Mouse (Mus musculus) regulatory T cell (primary cell): ENCODE results near the gene Cgnl1.

Experiments
- in situ Hi-C: fragments of 300-600 bp; cut with MboI, MseI; formaldehyde crosslinking; loops from one replicate; pipeline ENCODE4 v1.15.1; 2025; ENCODE audit warnings: high pct_unique_total_duplicates

Gene Cgnl1

DNA sequence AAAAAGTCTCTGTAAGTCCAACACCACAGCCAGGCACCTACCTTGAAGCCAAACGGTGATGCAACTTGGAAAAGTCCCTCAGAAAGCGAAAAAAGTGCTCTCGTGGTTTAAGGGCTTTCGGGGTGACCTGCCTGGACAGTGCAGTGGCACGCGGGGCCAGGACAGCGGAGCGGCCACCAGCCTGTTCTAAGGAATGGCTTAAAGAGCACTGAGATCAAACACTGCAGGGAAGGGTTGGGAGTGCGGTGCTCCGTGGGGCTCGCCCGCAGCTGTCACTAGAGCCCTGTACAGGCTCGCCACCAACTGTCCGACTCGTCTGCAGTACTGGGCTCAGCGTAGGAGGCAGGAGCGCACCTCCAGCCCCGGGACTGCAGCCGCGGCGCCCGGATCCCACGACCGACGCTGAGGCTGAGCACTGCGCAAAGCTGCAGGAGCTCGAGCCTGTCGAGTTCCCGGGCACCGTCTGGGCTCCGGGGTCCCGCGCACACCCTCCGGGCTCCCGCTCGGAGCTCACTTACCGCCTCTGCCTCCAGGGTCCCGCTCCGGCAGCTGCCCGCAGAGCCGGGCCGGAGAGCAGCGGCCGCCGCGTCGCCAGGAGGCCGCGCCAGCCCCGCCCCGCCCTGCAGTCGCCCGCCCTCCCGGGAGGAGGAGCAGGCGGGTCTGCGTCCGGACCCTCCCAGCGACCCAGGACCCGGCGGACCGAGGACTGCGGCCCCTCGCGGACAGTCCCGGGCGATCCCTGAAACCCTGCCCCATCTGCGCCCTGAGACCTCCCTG is at the start of gene Cgnl1:
Gene Cgnl1, minus strand, starts transcription at position 612 of the 777 bp plus-strand sequence.
- in situ Hi-C loops = loop anchor here (5.0 kb wide), 1 partner anchor 129 kb away; no protein-coding TSS in a partner anchor

DNA sequence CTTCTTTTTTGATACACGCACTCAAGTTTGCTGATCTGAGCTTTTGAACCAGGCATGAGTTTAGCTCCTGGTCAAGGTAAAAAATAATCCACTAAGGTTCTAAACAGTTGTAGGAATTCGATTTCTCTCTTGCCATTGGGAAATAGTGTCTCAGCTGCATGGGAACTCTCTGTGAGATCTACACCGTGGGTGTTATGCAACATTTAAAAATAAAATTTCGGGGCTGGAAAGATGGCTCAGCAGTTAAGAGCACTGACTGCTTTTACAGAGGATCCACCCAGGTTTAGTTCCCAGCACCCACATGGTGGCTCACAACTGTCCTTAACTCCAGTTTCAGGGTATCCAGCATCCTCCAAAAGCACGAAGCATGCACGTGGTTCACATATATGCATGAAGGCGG is 47.1 kb upstream of the Cgnl1 start:
- in situ Hi-C loops = loop anchor here (25.0 kb wide), 1 partner anchor 1194 kb away; no protein-coding TSS in a partner anchor

DNA sequence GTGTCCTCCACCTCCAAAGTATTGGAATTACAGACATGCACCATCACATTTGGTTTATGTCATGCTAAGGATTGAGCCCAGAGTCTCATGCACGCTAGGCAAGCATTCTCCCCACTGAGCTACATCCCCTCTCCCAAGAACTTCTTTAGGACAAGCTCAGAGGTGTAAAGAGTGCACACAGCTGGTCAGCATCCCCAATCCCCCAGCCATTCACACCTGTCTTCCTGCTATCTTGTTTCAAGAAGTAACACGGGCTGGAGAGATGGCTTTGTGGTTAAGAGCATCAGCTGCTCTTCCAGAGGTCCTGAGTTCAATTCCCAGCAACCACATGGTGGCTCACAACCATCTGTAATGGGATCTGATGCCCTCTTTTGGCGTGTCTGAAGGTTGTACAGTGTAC is 44.7 kb upstream of the Cgnl1 start:
- in situ Hi-C loops = loop anchor here (25.0 kb wide), 1 partner anchor 1196 kb away; no protein-coding TSS in a partner anchor

DNA sequence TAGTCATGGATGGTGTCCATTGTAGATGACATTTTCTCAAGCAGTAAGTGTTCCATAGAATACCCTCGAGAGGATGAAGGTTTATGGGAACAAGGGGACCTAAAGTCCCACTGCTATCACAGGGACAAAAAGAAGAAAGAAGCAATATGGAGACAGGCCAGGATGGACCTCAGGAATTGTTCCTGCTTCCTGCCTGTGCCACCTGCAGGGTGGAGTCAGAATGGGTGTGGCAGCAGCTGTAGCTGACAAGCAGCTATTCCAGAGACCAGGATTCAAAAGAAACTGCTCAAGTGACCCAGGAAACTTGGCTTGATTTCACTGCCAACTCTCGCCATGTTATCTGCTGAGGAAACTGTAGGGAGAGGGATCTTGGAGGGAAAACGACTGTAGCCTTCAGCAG is 42.2 kb upstream of the Cgnl1 start:
- in situ Hi-C loops = loop anchor here (5.0 to 25.0 kb wide), 2 partner anchors 166 to 1199 kb away; no protein-coding TSS in a partner anchor

DNA sequence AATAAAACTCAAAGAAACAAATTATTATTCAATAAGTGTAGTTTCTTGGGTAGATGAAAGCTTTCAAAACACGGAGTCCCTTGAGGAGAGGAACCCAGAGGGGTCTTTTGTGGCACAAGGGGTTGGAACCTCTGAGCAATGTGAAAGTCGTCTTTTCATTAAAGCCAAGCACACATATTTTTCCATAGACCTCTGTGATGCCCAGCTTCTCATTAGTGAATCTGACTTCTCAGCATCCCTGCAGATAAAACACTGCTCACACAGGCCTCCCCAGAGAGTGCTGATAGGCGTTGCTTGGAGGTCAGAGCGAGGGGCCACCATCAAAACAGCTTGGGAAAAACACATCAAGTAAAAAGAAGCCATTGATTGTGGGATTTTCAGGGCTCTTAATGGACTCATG is 41.5 kb upstream of the Cgnl1 start:
- in situ Hi-C loops = loop anchor here (5.0 to 25.0 kb wide), 2 partner anchors 166 to 1199 kb away; no protein-coding TSS in a partner anchor

DNA sequence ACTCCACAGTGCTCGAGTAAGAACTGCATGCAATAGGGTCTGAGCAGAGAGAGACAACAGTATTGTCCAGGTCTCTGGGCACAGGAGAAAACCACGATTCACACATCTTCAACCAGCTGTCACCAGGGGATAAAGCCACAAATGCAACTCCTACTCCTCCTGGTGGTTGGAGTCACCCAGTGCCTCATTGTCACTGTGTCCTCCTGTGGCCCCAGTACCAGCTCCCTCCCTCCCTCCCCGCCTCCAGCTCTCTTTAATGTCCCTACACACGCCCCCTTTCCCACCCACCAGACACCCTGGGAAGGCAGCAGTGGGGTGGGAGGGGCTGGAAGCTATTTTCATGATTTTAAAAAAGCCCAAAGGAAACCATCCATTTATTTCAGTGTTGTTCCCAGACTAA is 41.0 kb upstream of the Cgnl1 start:
- in situ Hi-C loops = loop anchor here (5.0 to 25.0 kb wide), 2 partner anchors 165 to 1200 kb away; no protein-coding TSS in a partner anchor

DNA sequence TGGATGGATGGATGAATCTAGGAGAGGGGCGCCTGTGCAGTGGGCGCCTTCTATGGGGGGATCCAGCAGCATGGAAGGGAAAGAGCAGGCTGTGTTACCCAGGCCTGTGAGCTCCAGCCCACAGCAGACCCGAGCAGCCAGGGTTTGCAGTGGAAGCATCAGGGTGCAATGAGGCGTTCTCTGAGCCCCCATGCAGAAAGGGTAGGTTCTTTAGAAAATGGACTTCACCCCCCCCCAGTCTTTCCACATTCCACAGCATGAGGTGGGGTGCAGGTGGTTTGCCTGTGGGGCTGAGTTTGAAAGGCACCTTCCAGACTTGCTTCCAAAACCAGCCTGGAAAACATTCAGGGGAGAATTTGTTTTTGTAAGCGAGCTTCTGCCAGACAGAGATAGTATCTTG is 40.0 kb upstream of the Cgnl1 start:
- in situ Hi-C loops = loop anchor here (5.0 to 25.0 kb wide), 2 partner anchors 164 to 1201 kb away; no protein-coding TSS in a partner anchor

DNA sequence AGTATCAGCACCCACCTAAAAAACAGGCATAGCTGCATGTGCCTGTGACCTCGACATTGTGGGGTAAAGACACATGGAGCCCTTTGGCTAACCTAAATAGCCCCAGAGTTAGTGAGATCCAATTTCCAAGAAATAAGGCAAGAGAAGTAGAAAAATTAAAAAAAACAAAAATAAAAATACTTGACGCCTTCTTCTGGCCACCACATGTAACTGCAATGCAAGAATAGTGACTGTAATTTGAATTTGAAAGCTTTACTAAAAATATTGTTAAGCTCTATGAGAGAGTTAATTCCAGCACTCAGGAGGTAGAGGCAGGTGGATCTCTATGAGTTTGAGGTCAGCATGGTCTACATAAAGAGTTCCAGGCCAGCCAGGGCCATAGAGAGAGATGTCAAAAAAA is 39.3 kb upstream of the Cgnl1 start:
- in situ Hi-C loops = loop anchor here (5.0 to 25.0 kb wide), 2 partner anchors 163 to 1202 kb away; no protein-coding TSS in a partner anchor

DNA sequence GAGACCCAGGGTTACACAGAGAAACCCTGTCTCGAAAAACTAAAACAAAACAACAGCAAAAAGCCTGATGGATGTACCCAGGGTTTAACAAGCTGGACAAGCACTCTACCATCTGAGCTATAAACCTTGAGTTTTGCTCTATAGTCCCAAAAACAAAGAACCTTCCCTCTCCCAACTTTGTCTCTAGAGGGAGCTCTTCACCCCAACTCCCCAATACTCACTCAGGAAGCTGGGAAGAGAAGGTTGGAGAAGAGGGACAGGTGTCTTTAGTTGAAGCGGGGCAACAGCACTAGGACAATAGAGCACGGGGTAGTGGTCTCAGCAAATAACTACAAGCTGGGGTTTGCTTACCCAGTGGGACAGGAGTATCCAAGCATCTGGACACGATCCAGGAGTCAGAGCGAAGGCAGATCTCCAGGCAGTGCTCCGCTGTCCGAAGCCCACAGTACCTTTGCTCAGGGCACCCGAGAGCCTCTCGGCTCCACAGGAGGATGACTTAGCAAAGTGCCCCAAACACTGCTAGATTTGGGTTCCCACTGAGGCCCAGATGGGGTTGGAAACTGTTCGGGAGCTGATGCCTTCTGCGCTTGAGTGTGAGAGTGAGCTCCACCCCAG is 37.3 kb upstream of the Cgnl1 start:
- in situ Hi-C loops = loop anchor here (25.0 kb wide), 1 partner anchor 1204 kb away; no protein-coding TSS in a partner anchor

DNA sequence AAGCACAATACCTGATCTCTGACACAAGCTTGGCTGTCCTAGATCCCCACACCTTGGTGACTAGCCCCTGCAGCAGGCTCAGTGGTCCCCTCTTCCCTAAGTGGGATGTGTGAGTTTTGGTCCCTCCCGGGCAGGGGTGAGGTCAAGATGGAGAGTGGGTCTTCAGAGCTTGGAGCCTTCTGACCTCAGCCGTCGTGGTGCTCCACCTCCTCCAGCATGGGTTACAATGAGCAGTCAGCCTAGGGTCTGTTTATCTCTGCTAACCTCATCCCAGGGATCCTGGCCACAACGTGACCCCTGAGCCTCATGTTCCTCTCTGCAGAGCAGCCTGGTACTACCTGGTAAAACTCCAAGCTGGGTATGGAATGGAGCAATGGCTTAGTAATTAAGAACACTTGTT is 36.4 kb upstream of the Cgnl1 start:
- in situ Hi-C loops = loop anchor here (25.0 kb wide), 1 partner anchor 1204 kb away; no protein-coding TSS in a partner anchor

DNA sequence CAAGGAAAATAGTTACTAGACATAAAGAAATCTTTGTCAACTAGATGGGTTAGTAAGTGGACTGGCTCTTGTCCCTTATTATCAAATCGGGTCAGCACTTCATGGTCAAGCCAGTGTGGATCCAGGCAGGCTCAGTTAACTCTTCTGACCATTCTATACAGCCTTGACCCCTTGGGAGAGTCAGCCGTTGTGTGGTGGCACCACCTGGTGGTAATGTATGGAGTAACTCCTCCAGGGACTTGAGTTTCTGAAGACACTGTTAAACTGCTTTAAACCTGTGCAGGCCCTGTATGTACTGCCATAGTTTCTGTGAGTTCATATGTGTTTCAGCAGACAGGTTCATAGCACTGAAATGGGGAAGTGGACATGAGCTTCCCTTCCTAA is 35.0 kb upstream of the Cgnl1 start:
- in situ Hi-C loops = loop anchor here (25.0 kb wide), 1 partner anchor 1206 kb away; no protein-coding TSS in a partner anchor

DNA sequence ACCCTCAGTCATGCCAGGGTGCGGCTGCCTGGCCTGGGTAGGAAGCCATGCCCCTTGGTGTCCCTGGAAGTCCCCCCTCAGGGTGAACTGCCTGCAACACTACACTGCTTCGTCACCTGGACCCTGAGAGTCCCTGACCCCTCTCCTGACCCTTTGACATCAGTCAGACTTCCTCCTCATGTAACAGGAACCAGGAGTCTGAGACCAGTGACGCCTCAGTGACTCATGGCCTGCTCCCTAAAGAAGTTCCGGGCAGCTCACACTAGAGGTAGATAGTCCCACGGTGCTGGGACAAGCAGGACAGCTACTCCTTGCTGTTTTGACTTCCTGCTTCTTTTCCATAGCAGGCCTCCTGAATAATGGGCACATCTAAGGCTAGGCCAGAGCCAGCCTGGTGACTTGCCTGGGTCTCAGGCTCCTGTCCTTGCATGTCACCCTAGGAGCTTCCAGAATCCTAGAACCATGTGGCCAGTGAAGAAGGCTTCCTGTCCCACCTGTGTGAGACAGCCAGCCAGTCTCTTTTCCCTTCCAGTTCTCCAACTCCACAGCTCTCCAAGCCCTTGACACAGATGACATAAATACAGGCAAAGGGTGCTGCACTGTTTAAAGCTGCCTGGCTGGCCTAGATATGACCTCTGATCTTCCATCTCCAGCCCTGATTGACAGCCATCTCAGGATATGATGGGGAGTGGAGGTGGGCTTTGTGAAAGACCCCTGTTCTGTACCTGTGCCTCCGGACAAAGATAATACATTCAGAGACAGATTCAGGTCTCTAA is 34.4 kb upstream of the Cgnl1 start:
- in situ Hi-C loops = loop anchor here (25.0 kb wide), 1 partner anchor 1206 kb away; no protein-coding TSS in a partner anchor

DNA sequence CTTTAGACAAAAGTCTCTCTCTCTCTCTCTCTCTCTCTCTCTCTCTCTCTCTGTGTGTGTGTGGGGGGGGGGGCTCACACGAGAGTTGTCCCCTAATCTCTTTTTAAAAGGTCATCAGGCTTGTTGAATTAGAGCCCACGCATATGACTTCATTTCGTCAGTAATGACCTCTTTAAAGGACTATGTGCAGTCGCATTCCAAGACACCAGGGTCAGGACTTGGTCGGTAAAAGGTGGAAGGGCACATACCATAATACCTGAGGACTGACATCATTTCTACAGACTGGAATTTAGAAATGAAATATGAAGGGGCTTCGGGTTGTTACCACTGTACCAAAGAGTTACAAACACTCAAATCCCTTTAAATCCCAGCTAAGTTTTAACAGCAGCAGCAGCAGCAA is 32.7 kb upstream of the Cgnl1 start:
- in situ Hi-C loops = loop anchor here (25.0 kb wide), 1 partner anchor 1208 kb away; no protein-coding TSS in a partner anchor

DNA sequence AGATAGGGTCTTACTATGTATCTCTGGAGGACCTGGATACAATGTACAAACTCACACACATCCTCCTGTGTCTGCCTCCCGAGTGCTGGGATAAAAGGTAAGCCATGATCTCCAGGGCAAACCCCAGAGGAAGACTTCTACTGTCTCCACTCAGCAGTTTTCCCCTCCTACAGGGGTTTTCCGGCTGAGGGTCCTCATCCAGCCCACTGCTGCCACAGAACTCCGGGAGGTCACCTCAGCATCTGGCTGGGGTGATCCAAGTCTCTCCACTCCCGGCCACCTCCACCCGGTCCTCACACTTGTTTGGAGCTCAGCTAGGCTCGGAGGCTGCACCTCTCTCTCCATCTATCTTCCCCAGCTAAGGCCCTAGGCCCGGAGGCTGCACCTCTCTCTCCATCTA is 31.9 kb upstream of the Cgnl1 start:
- in situ Hi-C loops = loop anchor here (25.0 kb wide), 1 partner anchor 1209 kb away; no protein-coding TSS in a partner anchor

DNA sequence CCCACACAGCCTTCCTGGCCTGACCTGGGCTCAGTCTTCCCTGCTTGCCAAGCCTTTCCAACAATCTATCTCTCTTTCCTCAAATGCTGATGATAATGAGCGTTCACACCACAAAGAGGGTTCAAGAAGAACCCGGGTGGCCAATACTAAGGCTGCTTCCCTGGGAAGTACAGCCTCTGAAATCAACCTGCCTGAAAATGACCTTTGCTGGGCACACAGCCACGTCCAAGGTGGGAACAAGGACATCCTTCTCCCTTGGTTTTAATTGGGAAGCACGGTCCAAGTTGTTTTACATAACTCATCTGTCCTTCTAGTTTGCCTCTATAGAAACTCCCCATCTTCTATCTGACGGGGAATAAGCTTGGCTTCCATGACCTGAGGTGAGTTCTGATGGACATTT is 28.2 kb upstream of the Cgnl1 start:
- in situ Hi-C loops = no loop called here

DNA sequence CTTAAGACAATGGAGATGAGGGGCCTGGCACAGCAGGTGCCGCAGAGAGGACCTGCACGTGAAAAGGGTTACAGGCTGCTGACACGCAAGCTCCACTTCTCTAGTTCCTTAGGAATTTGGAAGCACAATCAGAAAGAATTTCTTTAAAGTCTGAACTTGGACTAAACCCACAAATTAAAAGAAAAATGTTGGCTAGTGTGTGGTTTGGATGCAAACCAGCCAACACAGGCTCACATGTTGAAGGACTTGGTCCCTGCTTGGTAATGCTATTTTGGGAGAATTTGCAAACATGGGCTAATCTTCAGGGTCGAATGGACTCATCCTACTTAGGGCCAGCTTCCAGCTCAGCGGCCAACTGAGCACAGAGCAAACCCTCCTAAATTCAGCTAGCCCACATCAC is 26.8 kb upstream of the Cgnl1 start:
- in situ Hi-C loops = no loop called here

DNA sequence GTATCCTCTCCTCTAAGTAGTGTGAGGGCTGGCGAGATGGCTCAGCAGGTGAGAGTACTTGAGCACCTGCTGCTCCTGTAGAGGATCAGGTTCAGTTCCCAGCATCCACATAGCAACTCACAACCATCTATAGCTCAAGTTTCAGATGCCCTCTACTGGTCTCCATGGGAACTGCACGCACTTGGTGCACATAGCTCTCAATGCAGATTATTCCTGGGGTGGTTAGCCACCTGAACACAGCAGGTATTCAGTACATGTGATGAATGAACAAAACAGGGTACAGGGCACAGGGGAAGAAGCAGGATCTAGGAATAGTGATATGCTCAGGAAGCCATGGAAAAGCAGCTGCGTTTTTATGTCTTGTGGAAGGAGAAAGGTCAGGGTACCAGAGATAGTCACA is 6.0 kb upstream of the Cgnl1 start:
- in situ Hi-C loops = no loop called here

DNA sequence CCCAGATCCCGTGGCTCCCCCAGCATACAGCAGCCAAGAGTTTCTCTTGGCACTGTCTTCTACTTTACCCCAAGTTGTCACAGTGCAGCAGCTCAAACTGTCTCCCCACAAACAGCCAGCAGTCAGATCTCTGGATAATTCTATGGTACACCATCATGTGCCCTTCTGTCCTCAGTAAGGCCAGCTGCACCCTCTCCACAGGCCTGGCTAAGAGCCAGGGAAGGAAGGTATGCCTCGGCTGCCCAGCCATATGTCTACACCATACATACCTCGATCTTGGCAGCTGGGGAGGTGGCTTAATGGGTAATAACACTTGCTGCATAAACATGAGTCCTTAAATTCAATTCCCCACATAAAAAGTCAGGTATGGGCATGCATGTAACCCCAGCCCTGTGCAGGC is 4.9 kb upstream of the Cgnl1 start:
- in situ Hi-C loops = no loop called here

DNA sequence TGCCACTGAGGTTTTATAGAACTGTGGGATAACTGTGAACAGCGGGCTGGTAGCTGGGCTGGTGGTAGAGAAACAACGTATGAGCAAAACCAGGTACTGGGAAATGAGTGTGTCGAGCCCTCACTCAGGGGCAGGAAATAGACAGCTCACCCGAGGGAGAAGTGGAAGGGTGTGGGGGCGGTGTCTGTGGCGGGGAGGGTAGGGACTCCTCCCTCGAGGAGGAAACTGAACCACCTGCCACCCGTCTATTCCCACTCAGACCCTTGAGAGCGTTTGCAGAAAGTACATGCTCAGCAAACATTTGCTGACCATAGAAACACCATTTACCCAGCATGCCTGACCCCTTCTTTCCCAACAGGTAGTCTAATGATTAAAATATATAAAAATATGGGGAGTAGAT is 2.2 kb upstream of the Cgnl1 start:
- in situ Hi-C loops = loop anchor here (5.0 kb wide), 1 partner anchor 131 kb away; no protein-coding TSS in a partner anchor

DNA sequence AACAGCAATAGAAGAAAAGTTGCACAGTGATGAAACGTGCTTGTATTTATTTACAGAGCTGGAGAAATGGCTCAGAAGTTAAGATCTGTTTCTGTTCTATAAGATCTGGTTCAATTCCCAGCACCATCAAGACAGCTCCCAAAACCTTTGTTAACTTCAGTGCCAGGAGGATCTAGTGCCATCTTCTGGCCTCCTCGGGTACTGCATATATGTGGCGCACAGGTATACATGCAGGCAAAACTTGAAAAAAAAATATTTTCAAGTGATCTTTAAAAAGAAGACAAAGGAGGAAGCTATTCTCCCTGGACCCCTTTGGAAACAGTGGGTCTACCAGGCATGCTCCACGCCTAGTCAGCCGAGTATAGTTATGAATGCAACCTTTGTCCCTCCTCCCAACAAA is 936 bp upstream of the Cgnl1 start:
- in situ Hi-C loops = loop anchor here (5.0 kb wide), 1 partner anchor 130 kb away; no protein-coding TSS in a partner anchor

DNA sequence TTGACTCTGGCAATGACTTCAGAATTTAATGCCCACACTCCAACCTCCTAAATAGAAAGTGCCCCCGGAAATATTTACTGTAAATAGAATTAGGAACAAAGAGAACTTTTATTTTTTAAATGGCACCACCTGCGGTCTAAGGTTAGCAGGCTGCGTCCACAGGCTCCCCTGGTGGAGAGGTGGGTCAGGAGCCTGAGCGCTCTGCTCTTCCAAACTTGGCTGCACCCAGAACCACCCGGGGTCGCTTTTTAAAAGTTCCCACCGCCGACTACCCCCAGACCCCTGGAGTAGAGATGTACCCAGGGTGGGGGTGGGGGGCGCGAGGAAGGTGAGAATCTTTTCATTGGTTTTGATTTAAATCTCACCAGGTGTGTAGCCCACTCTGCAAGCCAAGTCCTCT is 918 bp downstream of the Cgnl1 start:
- in situ Hi-C loops = loop anchor here (5.0 kb wide), 1 partner anchor 128 kb away; no protein-coding TSS in a partner anchor
